Mouse (Mus musculus) megakaryocyte-erythroid progenitor cell, adult 5-6 weeks (primary cell): ENCODE results near the gene Avl9. TPM values are rescaled to one million over a fixed set of nuclear protein-coding genes. Genes with fewer than 3 reads are reported as not detected.

Experiments
- ATAC-seq: replicated peaks from 2 replicates; pipeline ENCODE4 v1.8.0; 2016; ENCODE audit warnings: mild to moderate bottlenecking, inconsistent platforms; ENCODE audit not compliant: severe bottlenecking, poor library complexity, low FRiP score, low TSS enrichment
- total RNA-seq, 2 experiments: library from RNA; stranded (forward) in 1 of 2; stranded (reverse) in 1 of 2; fragments of 200-1000, 215-1000 nt in 1 of 2; fragments of >200 nt in 1 of 2; fragmentation: Nextera tagmentation in 1 of 2; gene quantifications; 2 replicates each; pipeline ENCODE4 v1.2.3; 2014 to 2017

Avl9 gene
- 13.3 and 13.7 TPM in 2 replicates for total RNA-seq (2014; fragmentation: Nextera tagmentation)
- 26.6 and 27.0 TPM in 2 replicates for total RNA-seq (2017)

DNA sequence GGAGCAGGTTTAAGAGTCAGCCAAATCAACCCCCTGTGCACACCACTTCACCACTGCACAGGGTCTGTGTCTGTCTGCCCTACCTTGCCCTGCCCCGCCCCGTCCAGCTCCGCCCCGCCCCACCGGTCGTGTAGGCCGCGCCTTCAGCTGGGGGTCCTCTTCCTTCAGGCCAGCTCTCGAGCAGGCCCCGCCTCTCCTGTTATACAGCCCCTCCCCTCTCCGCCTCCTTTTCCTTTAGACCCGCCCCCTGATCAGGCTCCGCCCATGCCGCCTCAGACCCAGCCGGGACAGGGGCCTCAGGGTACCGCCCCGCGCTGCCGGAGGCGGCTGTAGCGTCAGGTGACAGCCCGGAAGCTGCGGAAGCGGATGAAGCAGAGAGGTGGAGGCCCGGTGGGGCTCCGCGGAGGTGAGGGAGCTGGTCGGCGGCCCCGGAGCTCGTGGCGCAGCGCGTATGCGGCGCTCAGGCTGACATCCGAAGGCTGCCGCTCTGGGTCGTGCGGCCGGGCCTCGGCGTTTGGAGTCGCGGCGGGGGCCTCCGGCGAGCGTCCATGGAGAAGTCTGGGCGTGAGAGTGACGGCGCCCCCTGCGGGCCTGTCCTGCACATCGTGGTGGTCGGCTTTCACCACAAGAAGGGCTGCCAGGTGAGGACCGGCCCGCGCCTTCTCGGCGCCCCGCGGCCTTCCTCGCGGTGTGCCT, at the start of gene Avl9:
Gene Avl9, plus strand, starts transcription at position 326 of the 696 bp plus-strand sequence.
- ATAC-seq = peak; percentile 96

DNA sequence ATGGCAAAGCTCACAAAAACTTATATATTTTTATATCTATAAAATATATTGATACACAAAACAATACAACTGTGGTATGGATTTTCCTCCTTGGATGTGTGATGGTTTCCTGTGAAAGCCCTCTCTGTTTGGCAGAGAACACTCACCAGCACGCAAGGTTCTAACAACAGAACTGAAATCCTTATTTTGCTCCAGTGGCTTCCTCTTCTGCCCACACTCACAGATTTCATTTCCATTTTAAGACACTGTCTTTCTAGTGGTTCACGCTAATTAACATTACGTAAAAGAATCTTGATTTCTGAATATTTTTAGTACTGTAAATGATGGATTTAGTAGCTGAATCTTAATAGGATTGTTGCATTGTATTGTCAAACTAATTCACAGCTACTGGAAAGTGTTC, 26.5 kb upstream of the Avl9 start:
- no peak for ATAC-seq

GRCm38 (mm10) chr6:56691205-56691604, 23.5 kb upstream of the Avl9 start:
- peak; percentile 88 for ATAC-seq

DNA sequence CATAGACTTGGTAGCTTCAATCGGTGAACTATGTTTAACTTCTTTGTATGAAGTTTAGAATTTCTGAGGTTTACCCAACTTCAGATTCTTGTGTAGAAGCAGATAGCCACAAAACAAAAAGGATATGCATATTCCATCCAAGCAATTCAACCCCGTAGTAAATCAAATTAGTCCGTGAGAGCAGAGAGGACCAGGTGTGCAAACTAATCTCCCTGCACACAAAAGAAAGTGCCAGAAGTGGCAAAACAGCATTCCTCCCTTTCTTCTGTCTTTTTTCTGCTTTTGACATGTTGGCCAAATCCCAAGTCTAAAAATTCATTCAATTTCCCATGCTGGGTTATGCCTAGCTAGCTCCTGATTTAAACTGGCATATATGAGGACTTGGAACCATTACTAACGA, 22.3 kb upstream of the Avl9 start:
- ATAC-seq = no peak

- peak; percentile 99 for ATAC-seq
Measured at GRCm38 (mm10) chr6:56703931-56704900, 10.5 kb upstream of the Avl9 start, which contains the start of gene Lsm5. Gene Lsm5 (minus strand): TSS chr6:56704710.

GRCm38 (mm10) chr6:56714186-56714573, 519 bp upstream of the Avl9 start:
- ATAC-seq = no peak

DNA sequence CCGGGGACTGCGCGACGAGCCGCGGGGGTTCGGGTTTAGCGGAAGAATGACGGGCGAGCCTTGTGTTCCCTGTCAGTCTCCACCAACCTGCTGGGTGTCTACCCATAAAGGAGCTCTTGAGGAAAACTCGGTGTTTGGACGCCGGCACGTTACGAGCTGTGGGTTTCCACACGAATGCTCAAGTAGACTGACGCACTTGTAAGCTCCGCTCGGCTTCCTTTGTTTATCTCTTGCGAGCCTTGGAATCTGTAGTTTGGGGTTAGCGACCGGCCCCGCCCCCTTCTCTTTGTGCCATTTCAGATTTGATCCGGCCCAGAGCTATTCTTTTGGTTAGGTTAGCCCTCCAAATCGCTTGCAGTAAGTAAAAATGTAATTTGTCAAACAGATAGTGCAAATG, 569 bp downstream of the Avl9 start:
- peak; percentile 52 for ATAC-seq

DNA sequence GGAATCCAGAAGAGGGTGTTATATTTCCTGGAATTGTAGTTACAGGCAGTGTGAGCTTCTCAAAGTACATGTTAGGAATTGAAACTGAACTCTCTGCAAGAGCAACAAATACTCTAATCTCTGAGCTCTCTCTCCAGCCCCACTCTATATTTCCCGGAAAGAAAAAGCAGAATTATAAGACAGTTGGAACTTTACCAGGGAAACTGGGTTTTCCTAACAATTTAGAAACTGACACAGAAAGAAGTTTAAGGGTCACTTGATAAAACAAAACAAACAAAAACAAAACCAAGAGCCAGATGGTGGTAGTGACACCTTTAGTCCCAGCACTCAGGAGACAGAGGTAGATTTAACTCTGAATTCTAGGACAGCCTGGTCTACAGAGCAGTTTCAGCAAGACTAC, 4.4 kb downstream of the Avl9 start:
- ATAC-seq = no peak

- ATAC-seq = no peak
Measured at GRCm38 (mm10) chr6:56720877-56721276, 6.2 kb downstream of the Avl9 start.

- no peak for ATAC-seq
Measured at GRCm38 (mm10) chr6:56732545-56732944, 17.8 kb downstream of the Avl9 start.

- ATAC-seq = peak; percentile 71
Measured at GRCm38 (mm10) chr6:56745950-56746543, 31.3 kb downstream of the Avl9 start.

- ATAC-seq = no peak
Measured at GRCm38 (mm10) chr6:56753719-56754118, 39.0 kb downstream of the Avl9 start.

- no peak for ATAC-seq
Measured at GRCm38 (mm10) chr6:56756117-56756516, 41.4 kb downstream of the Avl9 start.

GRCm38 (mm10) chr6:56759324-56759723, 44.6 kb downstream of the Avl9 start:
- ATAC-seq = no peak

DNA sequence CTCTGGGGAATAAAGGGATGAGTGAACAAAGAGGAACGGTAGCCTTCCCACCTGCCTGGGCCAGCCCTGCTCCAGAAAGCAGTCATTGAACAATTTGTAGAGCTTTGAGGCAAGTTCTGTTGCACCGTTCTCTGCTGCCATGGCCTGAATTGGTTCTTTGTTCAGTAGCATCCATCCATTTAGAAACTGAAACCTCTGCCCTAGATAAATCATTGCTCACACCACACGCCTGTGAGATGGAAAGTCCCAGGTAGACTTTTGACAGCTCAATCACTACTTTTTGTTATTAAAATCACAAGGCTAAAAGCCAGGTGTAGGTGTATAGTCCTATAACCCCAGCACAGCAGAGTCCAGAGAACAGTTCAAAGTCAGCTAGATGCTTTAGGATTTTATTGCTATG, 50.6 kb downstream of the Avl9 start:
- no peak for ATAC-seq

- ATAC-seq = no peak
Measured at GRCm38 (mm10) chr6:56765696-56766095, 51.0 kb downstream of the Avl9 start.

DNA sequence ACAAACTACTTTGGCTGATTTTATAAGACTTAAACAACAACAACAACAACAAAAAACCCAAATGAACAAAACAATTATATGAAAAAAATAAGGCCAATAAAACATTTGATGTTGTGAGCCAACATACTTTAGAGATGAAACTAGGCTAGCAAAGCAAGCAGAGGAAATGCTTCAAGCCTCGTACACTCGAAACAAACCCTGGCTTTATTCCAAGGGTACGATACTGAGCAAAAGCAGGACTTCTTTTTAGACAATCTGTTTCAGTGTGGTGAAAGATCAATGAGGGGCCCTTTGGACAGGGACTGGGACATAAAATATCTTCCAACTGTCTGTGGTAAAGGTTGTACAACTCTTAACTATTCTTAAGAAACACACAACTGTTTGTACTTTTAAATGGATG, 61.1 kb downstream of the Avl9 start:
- no peak for ATAC-seq

GRCm38 (mm10) chr6:56779636-56780035, 64.9 kb downstream of the Avl9 start:
- no peak for ATAC-seq

GRCm38 (mm10) chr6:56783561-56784272, 69.0 kb downstream of the Avl9 start:
- 0 out of 2 replicates have a peak, but pooled peaks have one; percentile 25 for ATAC-seq
